8 mouse cellular contexts compared by ENCODE assay signal in genomic region chr1:131096803-131097699, GRCm38 (mm10). TPM values are rescaled to one million over a fixed set of nuclear protein-coding genes. Genes with fewer than 3 reads are reported as not detected.
A peak's percentile ranks its signal among the peaks of the same experiment; 100 is the strongest.
DNase-seq lines count a peak whose midpoint lies in the region; ATAC-seq lines count a peak whose summit lies in the region.

No protein-coding gene starts in this region.

- ATAC-seq in embryonic facial prominence, embryonic 11.5 days (replicated peaks; ENCODE audit: insufficient number of reproducible peaks, low FRiP score, low TSS enrichment, low read depth), result peak; percentile 67
- ATAC-seq in lung, embryonic 15.5 days (ENCODE audit: borderline replicate concordance, extremely low read depth, low FRiP score, low TSS enrichment), result peak; percentile 71
- peak; percentile 76 for ATAC-seq in neural tube, embryonic 15.5 days (ENCODE audit: low FRiP score)

- peaks cover 2% of the 10 kb centered on the region; the same call in 1 of the 2 replicates for H3K4me1 ChIP-seq in embryonic facial prominence, embryonic 11.5 days (ENCODE audit: control insufficient read depth, insufficient read depth, low read length)
- H3K4me1 ChIP-seq in heart, embryonic 10.5 days, result peaks cover 45% of the 10 kb centered on the region
- peaks cover 47% of the 10 kb centered on the region for H3K4me1 ChIP-seq in lung, embryonic 15.5 days
- H3K4me1 ChIP-seq in neural tube, embryonic 15.5 days, result peaks cover 41% of the 10 kb centered on the region

- H3K27me3 ChIP-seq in embryonic facial prominence, embryonic 11.5 days (ENCODE audit: control insufficient read depth, insufficient read depth, low read length), result no peaks in the 10 kb centered on the region
- H3K27me3 ChIP-seq in heart, embryonic 10.5 days (ENCODE audit: insufficient read depth, poor library complexity, severe bottlenecking), result no peaks in the 10 kb centered on the region
- H3K27me3 ChIP-seq in lung, embryonic 15.5 days, result no peaks in the 10 kb centered on the region
- H3K27me3 ChIP-seq in neural tube, embryonic 15.5 days (replicated peaks), result no peaks in the 10 kb centered on the region

- WGBS in embryonic facial prominence, embryonic 11.5 days, result under 1% methylated on average over 75 of the region's 98 CpGs
- WGBS in heart, embryonic 10.5 days, result under 1% methylated on average over 98 of the region's 98 CpGs
- under 1% methylated on average over 91 of the region's 98 CpGs for WGBS in lung, embryonic 15.5 days
- under 1% methylated on average over 87 of the region's 98 CpGs for WGBS in neural tube, embryonic 15.5 days

- H3K36me3 ChIP-seq in embryonic facial prominence, embryonic 11.5 days (replicated peaks; ENCODE audit: control insufficient read depth, insufficient read depth, low read depth, low read length), result no peaks in the 10 kb centered on the region
- no peaks in the 10 kb centered on the region for H3K36me3 ChIP-seq in heart, embryonic 10.5 days
- no peaks in the 10 kb centered on the region for H3K36me3 ChIP-seq in lung, embryonic 15.5 days
- H3K36me3 ChIP-seq in neural tube, embryonic 15.5 days, result no peaks in the 10 kb centered on the region

- DNase-seq in CD4-positive, CD25-positive, alpha-beta regulatory T cell, adult 2 months (ENCODE audit: low read depth, low spot score), result peak; percentile 68
- DNase-seq in ZHBTc4 (ENCODE audit: low read depth, low spot score), result peak; percentile 79
- DNase-seq in embryonic facial prominence, embryonic 11.5 days (ENCODE audit: low spot score), result peak; percentile 77
- peak; percentile 89 for DNase-seq in heart, embryonic 10.5 days (ENCODE audit: low spot score)
- DNase-seq in kidney, adult 8-10 months, result peak; percentile 62 to 63
- peak; percentile 75 for DNase-seq in thymus, postnatal 4 days

- peak overlapping the region; percentile 75 for H3K27ac ChIP-seq in embryonic facial prominence, embryonic 11.5 days (replicated peaks; ENCODE audit: low read depth, low read length)
- H3K27ac ChIP-seq in heart, embryonic 10.5 days, result peak overlapping the region; percentile 97
- peak overlapping the region; percentile 95 for H3K27ac ChIP-seq in lung, embryonic 15.5 days
- H3K27ac ChIP-seq in neural tube, embryonic 15.5 days (replicated peaks), result peak overlapping the region; percentile 79

- peak overlapping the region; percentile 82 for H3K4me2 ChIP-seq in embryonic facial prominence, embryonic 11.5 days (ENCODE audit: low read depth, low read length)
- peak overlapping the region; percentile 79 for H3K4me2 ChIP-seq in lung, embryonic 15.5 days
- H3K4me2 ChIP-seq in neural tube, embryonic 15.5 days, result peak overlapping the region; percentile 79

- peak overlapping the region; percentile 92 for H3K9ac ChIP-seq in embryonic facial prominence, embryonic 11.5 days (replicated peaks; ENCODE audit: low read length)
- peak overlapping the region; percentile 91 for H3K9ac ChIP-seq in lung, embryonic 15.5 days
- peak overlapping the region; percentile 76 for H3K9ac ChIP-seq in neural tube, embryonic 15.5 days (replicated peaks)

- no peaks in the 10 kb centered on the region for H3K9me3 ChIP-seq in embryonic facial prominence, embryonic 11.5 days (replicated peaks; ENCODE audit: control insufficient read depth, low read length)
- H3K9me3 ChIP-seq in heart, embryonic 10.5 days, result no peaks in the 10 kb centered on the region
- H3K9me3 ChIP-seq in lung, embryonic 15.5 days, result no peaks in the 10 kb centered on the region
- no peaks in the 10 kb centered on the region for H3K9me3 ChIP-seq in neural tube, embryonic 15.5 days (replicated peaks)

- peak overlapping the region; percentile 95 for H3K4me3 ChIP-seq in embryonic facial prominence, embryonic 11.5 days (ENCODE audit: low read depth, low read length)
- peak overlapping the region; percentile 92 for H3K4me3 ChIP-seq in heart, embryonic 10.5 days
- peak overlapping the region; percentile 90 for H3K4me3 ChIP-seq in lung, embryonic 15.5 days
- H3K4me3 ChIP-seq in neural tube, embryonic 15.5 days (replicated peaks), result peak overlapping the region; percentile 94

RNA-seq across cellular contexts. Expression of gene Mapkapk2, which starts 0.6 kb away (rescaled TPM):
- 44.7 and 45.7 TPM in 2 replicates for polyA plus RNA-seq in embryonic facial prominence, embryonic 11.5 days (2014; fragmentation: Nextera tagmentation; extraction: Ambion mirVana)
- 59.2 and 60.3 TPM in 2 replicates for polyA plus RNA-seq in heart, embryonic 10.5 days (2016; fragmentation: Nextera tagmentation; extraction: Ambion mirVana)
- 57.9 and 61.0 TPM in 2 replicates for polyA plus RNA-seq in lung, embryonic 15.5 days (2015; fragmentation: Nextera tagmentation; extraction: Ambion mirVana)
- 15.0 and 19.9 TPM in 2 replicates for polyA plus RNA-seq in neural tube, embryonic 15.5 days (2015; fragmentation: Nextera tagmentation; extraction: Ambion mirVana)

RNA-seq across cellular contexts. Expression of gene Dyrk3, which starts 41.1 kb away (rescaled TPM):
- 6.5 and 7.3 TPM in 2 replicates for polyA plus RNA-seq in embryonic facial prominence, embryonic 11.5 days (2014; fragmentation: Nextera tagmentation; extraction: Ambion mirVana)
- 3.1 and 3.9 TPM in 2 replicates for polyA plus RNA-seq in heart, embryonic 10.5 days (2016; fragmentation: Nextera tagmentation; extraction: Ambion mirVana)
- 3.3 and 3.7 TPM in 2 replicates for polyA plus RNA-seq in lung, embryonic 15.5 days (2015; fragmentation: Nextera tagmentation; extraction: Ambion mirVana)
- 10.3 and 14.0 TPM in 2 replicates for polyA plus RNA-seq in neural tube, embryonic 15.5 days (2015; fragmentation: Nextera tagmentation; extraction: Ambion mirVana)

RNA-seq across cellular contexts. Expression of gene Eif2d, which starts 55.9 kb away (rescaled TPM):
- 63.6 and 66.9 TPM in 2 replicates for polyA plus RNA-seq in embryonic facial prominence, embryonic 11.5 days (2014; fragmentation: Nextera tagmentation; extraction: Ambion mirVana)
- 54.8 and 62.9 TPM in 2 replicates for polyA plus RNA-seq in heart, embryonic 10.5 days (2016; fragmentation: Nextera tagmentation; extraction: Ambion mirVana)
- polyA plus RNA-seq in lung, embryonic 15.5 days (2015; fragmentation: Nextera tagmentation; extraction: Ambion mirVana), result 60.3 and 63.0 TPM in 2 replicates
- 51.5 and 53.7 TPM in 2 replicates for polyA plus RNA-seq in neural tube, embryonic 15.5 days (2015; fragmentation: Nextera tagmentation; extraction: Ambion mirVana)

Comparison
In these comparisons a context has a peak if more than half of its experiments do, and no peak if none do; other contexts are left out.
1. Peak in every context shown above with its lines: DNase-seq, ATAC-seq, H3K4me3 ChIP-seq and H3K27ac ChIP-seq.